Mouse (Mus musculus): ENCODE results near the gene Aoc2. TPM values are rescaled to one million over a fixed set of nuclear protein-coding genes. Genes with fewer than 3 reads are reported as not detected.

The Aoc2 gene
- polyA plus RNA-seq, 1 experiment from 2014 or later = 0.75 TPM

DNA sequence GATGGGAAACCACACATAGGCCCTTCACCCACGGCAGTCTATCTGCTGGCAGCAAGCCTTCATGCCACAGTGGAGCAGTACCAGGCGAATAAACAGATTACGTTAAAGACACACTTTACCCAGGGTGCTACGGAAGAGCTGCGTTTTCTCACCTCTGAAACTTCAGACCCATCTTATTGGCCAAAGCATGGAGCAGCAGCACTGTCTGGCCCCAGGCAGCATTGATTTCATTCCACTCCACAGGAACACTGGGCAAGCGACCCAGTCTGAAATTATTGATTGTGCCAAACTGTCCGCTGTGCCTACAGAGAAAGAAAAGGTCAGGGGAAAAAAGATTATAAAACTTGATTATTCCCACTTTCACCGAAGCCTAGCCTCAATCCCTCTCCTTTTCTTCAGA, 33.6 kb upstream of the Aoc2 start:
- Histone ChIP-seq H3K27ac (replicated peaks) (no peak overlapping the region), H3K4me2 (no peak overlapping the region), H3K4me3 (no peak overlapping the region), H3K9ac (no peak overlapping the region), H3K27me3 (replicated peaks) (no peaks in the 10 kb centered on the region), H3K36me3 (peaks cover 97% of the 10 kb centered on the region), H3K9me3 (no peaks in the 10 kb centered on the region), H3K4me1 (no peaks in the 10 kb centered on the region)
- 92% methylated on average over 8 of the region's 8 CpGs for WGBS
- no peak for ATAC-seq (ENCODE audit: extremely low read depth, insufficient number of reproducible peaks, low FRiP score, low TSS enrichment)

DNA sequence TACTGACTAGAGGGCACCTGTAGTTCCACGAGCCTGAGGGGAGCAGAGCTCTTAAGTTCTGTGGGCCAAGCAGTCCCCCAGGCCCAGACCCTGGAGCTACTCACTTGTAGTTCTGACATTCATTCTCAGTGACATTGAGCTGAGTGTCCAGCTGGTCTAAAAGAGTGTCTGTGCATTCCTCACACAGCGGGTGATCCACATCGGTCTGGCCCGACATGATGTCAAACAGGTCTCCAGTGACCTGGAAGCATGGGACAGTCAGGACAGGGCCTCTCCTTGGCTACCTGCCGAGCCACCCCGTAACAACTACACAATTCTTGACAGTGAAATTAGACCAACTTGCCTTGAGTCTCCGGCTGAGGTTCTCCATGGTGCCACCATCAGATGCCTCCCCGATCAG, 29.7 kb upstream of the Aoc2 start:
- ATAC-seq (ENCODE audit: extremely low read depth, insufficient number of reproducible peaks, low FRiP score, low TSS enrichment) = no peak
- Histone ChIP-seq H3K9ac (no peak overlapping the region), H3K4me3 (no peak overlapping the region), H3K27ac (replicated peaks) (no peak overlapping the region), H3K27me3 (replicated peaks) (no peaks in the 10 kb centered on the region), H3K36me3 (peaks cover 93% of the 10 kb centered on the region), H3K4me2 (no peak overlapping the region), H3K9me3 (no peaks in the 10 kb centered on the region), H3K4me1 (0 out of 2 replicates have a peak, but pooled peaks cover 1% of the 10 kb centered on the region)
- WGBS = 90% methylated on average over 8 of the region's 8 CpGs

- Histone ChIP-seq H3K36me3 (peaks cover 39% of the 10 kb centered on the region), H3K27ac (replicated peaks) (no peak overlapping the region), H3K9ac (peak overlapping the region; percentile 96), H3K4me2 (peak overlapping the region; percentile 100), H3K4me3 (peak overlapping the region; percentile 98), H3K27me3 (replicated peaks) (no peaks in the 10 kb centered on the region), H3K9me3 (no peaks in the 10 kb centered on the region), H3K4me1 (peaks cover 15% of the 10 kb centered on the region)
- no peak for ATAC-seq (ENCODE audit: extremely low read depth, insufficient number of reproducible peaks, low FRiP score, low TSS enrichment)
- WGBS = 58% methylated on average over 7 of the region's 7 CpGs
Observed at GRCm38 (mm10) chr11:101300881-101301280, 24.0 kb upstream of the Aoc2 start.

- Histone ChIP-seq H3K36me3 (peaks cover 36% of the 10 kb centered on the region), H3K27ac (replicated peaks) (peak overlapping the region; percentile 42), H3K4me3 (peak overlapping the region; percentile 98), H3K9ac (peak overlapping the region; percentile 96), H3K27me3 (replicated peaks) (no peaks in the 10 kb centered on the region), H3K4me1 (peaks cover 15% of the 10 kb centered on the region), H3K4me2 (peak overlapping the region; percentile 100), H3K9me3 (no peaks in the 10 kb centered on the region)
- 8% methylated on average over 26 of the region's 26 CpGs for WGBS
- ATAC-seq (ENCODE audit: extremely low read depth, insufficient number of reproducible peaks, low FRiP score, low TSS enrichment) = peak; percentile 37; the same call in 1 of the 2 replicates
Observed at GRCm38 (mm10) chr11:101301299-101302003, 23.4 kb upstream of the Aoc2 start.

DNA sequence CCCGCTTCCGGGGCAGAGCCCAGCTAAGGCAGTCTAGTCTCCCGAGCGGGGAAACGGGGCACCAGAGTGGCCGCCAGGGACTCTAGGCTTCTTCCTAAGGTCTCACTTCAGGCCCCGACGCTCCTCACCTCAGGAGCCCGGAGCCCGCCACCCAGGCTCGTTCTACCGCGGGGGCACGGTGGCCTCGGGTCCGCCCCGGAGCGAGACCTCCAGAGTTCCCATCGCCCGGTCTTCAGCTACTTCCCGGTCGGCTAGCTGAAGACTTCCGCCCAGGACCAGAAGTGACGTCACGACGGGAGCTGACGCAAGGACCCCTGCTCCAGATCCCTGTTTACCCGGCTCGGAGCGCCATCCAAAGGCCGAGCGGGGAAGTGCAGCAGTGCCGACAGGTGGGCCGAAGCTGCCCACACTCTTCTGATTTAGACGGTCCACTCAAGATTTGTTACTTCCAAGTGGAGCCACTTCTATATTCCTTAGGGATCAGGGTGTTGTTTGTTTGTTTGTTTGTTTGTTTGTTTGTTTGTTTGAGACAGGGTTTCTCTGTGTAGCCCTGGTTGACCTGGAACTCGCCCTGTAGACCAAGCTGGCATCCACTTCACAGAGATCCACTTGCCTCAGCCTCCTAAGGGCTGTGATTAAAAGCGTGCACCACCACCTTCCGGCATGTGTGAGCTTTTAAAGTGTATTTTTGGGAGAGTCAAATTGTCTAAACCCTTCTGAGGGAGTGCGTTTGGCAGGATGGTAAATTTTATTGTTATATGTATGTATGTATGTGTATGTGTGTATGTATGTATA, 22.7 kb upstream of the Aoc2 start, which contains the start of gene Becn1:
TSS of gene Becn1 (minus strand) at position 283 of the 795 bp plus-strand sequence.
- H3K9me3 ChIP-seq = no peaks in the 10 kb centered on the region
- H3K4me2 ChIP-seq = peak within 1 kb of the TSS; percentile 100
- peak within 1 kb of the TSS; percentile 96 for H3K9ac ChIP-seq
- H3K4me1 ChIP-seq = peaks cover 15% of the 10 kb centered on the region
- peak; percentile 94; the same call in 1 of the 2 replicates for ATAC-seq (ENCODE audit: extremely low read depth, insufficient number of reproducible peaks, low FRiP score, low TSS enrichment)
- peaks cover 31% of the 10 kb centered on the region for H3K36me3 ChIP-seq
- 0 out of 2 replicates have a peak, but pooled peaks cover 5% of the 10 kb centered on the region for H3K27me3 ChIP-seq (replicated peaks)
- H3K27ac ChIP-seq (replicated peaks) = peak within 1 kb of the TSS; percentile 42
- 5% methylated on average over 39 of the region's 39 CpGs for WGBS
- peak within 1 kb of the TSS; percentile 98 for H3K4me3 ChIP-seq

DNA sequence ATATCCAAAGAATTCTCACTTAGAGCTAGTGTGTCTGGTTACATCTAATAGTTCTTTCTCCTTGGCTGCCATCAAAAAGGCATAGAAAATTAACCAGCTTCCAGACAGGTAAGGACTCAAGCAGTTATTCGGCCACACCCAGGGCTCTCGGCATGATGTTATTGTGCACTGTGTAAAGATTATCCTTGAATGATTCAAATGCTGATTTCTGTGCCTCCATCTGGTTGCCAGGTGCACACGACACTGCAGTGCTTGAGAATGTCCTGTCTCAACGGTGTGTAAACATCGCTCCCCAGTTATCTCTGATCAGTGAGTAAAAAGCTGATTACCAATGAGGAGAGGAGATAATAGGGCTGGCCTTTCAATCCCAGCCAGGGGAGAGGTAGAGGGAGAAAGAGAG, 17.1 kb upstream of the Aoc2 start:
- Histone ChIP-seq H3K27ac (replicated peaks) (no peak overlapping the region), H3K4me3 (no peak overlapping the region), H3K4me2 (no peak overlapping the region), H3K9ac (peak overlapping the region; percentile 19; the same call in 1 of the 2 replicates), H3K27me3 (replicated peaks) (0 out of 2 replicates have a peak, but pooled peaks cover 10% of the 10 kb centered on the region), H3K9me3 (no peaks in the 10 kb centered on the region), H3K4me1 (no peaks in the 10 kb centered on the region), H3K36me3 (no peaks in the 10 kb centered on the region)
- 23% methylated on average over 5 of the region's 5 CpGs for WGBS
- ATAC-seq (ENCODE audit: extremely low read depth, insufficient number of reproducible peaks, low FRiP score, low TSS enrichment) = no peak

DNA sequence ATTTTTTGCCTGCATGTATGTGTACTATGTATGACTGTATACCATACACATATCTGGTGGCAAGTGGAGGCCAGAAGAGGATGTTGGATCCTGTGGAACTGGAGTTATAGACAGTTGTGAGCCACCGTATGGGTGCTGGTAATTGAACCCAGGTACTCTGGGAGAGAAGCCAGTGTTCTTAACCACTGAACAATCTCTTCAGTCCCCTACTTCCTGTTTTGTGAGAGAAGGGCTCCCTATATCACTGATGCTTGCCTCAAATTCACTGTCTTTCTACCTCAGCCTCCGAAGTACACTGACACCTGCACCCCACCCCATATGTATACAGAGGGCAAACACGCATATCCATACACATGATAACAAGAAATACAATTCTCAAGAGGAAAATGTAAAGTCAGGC, 13.8 kb upstream of the Aoc2 start:
- Histone ChIP-seq H3K4me1 (0 out of 2 replicates have a peak, but pooled peaks cover 2% of the 10 kb centered on the region), H3K36me3 (no peaks in the 10 kb centered on the region), H3K4me3 (no peak overlapping the region), H3K4me2 (no peak overlapping the region), H3K9me3 (no peaks in the 10 kb centered on the region), H3K27me3 (replicated peaks) (0 out of 2 replicates have a peak, but pooled peaks cover 10% of the 10 kb centered on the region), H3K27ac (replicated peaks) (no peak overlapping the region), H3K9ac (no peak overlapping the region)
- WGBS = 79% methylated on average over 3 of the region's 3 CpGs
- ATAC-seq (ENCODE audit: extremely low read depth, insufficient number of reproducible peaks, low FRiP score, low TSS enrichment) = no peak

DNA sequence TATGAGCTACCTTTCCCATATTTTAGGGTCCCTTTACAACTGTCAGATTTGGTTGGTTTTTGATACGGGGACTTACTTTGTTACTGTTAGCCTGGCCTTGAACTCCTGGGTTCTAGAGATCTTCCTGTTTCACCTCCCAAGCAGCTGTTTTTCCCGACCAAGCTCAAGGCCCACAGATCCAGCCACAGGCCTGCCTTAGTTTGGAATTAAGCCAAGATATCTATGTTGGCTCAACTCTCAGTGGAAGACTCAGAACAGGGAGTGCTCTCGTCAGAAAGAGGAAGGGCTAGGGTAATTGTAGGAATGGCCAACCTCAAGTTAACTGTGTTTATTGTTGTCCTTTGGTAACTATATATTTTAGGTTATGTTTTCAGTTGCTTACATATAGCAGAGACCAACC, 12.7 kb upstream of the Aoc2 start:
- Histone ChIP-seq H3K4me2 (no peak overlapping the region), H3K27ac (replicated peaks) (no peak overlapping the region), H3K9me3 (no peaks in the 10 kb centered on the region), H3K9ac (no peak overlapping the region), H3K27me3 (replicated peaks) (0 out of 2 replicates have a peak, but pooled peaks cover 6% of the 10 kb centered on the region), H3K4me1 (peaks cover 7% of the 10 kb centered on the region), H3K36me3 (no peaks in the 10 kb centered on the region), H3K4me3 (no peak overlapping the region)
- no peak for ATAC-seq (ENCODE audit: extremely low read depth, insufficient number of reproducible peaks, low FRiP score, low TSS enrichment)
- 53% methylated on average over 3 of the region's 3 CpGs for WGBS

DNA sequence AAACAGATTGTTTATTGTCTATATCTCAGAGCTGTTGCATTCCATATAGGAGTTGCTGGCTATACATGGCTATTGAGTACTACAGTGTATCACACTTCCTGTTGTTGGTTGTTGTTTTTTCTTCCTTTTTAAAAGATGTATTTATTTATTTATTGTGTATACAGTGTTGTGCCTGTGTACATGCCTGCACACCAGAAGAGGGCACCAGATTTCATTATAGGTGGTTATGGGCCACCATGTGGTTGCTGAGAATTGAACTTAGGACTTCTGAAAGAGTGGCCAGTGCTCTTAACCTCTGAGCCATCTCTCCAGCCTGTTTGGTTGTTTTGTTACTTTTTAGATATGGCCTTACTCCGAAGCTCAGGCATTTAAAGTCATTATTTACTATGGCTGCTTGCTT, 10.3 kb upstream of the Aoc2 start:
- Histone ChIP-seq H3K27ac (replicated peaks) (0 out of 2 replicates have a peak overlapping the region, but pooled peaks have one; percentile 8), H3K9me3 (no peaks in the 10 kb centered on the region), H3K27me3 (replicated peaks) (no peaks in the 10 kb centered on the region), H3K4me2 (no peak overlapping the region), H3K9ac (no peak overlapping the region), H3K4me1 (peaks cover 17% of the 10 kb centered on the region), H3K36me3 (peaks cover 19% of the 10 kb centered on the region), H3K4me3 (no peak overlapping the region)
- 87% methylated on average over 1 of the region's 1 CpGs for WGBS
- no peak for ATAC-seq (ENCODE audit: extremely low read depth, insufficient number of reproducible peaks, low FRiP score, low TSS enrichment)

DNA sequence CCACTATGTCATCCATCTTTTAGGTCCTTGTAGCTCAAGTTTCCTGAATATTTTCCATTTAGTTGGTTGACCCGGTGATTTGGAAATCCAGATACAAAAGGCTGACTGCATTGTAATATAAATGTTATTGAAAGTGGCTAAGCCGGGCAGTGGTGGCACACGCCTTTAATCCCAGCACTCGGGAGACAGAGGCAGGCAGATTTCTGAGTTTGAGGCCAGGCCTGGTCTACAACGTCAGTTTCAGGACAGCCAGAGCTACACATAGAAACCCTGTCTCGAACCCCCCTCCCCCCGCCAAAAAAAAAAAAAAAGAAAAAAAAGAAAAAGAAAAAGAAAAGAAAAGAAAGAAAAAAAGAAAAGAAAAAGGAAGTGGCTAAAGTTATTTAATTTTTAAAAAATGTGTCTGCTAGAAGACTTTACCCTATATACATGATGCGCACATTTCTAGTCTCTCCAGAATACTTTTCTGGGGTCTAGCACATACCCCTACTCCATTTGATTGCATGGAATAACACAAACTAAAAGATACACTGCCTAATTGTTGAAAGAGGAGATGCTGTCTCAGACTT, 9.7 kb upstream of the Aoc2 start:
- no peaks in the 10 kb centered on the region for H3K9me3 ChIP-seq
- ATAC-seq (ENCODE audit: extremely low read depth, insufficient number of reproducible peaks, low FRiP score, low TSS enrichment) = no peak
- H3K36me3 ChIP-seq = peaks cover 25% of the 10 kb centered on the region
- H3K9ac ChIP-seq = peak overlapping the region; percentile 97
- H3K27me3 ChIP-seq (replicated peaks) = no peaks in the 10 kb centered on the region
- peaks cover 17% of the 10 kb centered on the region for H3K4me1 ChIP-seq
- 79% methylated on average over 8 of the region's 8 CpGs for WGBS
- peak overlapping the region; percentile 88 for H3K4me3 ChIP-seq
- peak overlapping the region; percentile 83 for H3K4me2 ChIP-seq
- peak overlapping the region; percentile 87 for H3K27ac ChIP-seq (replicated peaks)

Data from heart, embryonic 13.5 days (tissue).